Mouse (Mus musculus): Measurements from ENCODE around the gene 1810049J17Rik.
A peak's percentile ranks its signal among the peaks of the same experiment; 100 is the strongest.
"Not testable (repeated sequence)": the region's sequence is repeated elsewhere in the genome, so short reads cannot be mapped to it uniquely, and the experiment has no call there.

The 1810049J17Rik gene

GRCm38 (mm10) chr15:12321788-12322621 lies at the start of gene 1810049J17Rik:
1810049J17Rik (minus strand) TSS chr15:12321899.
- peak in 1 of 2 experiments; percentile 5 for DNase-seq (ENCODE audit: low spot score in 2 of 2)

- peak; percentile 53 to 66 for DNase-seq (ENCODE audit: low spot score in 2 of 2)
Measured at GRCm38 (mm10) chr15:12371183-12371582, 49.5 kb upstream of the 1810049J17Rik start.

- no peak for DNase-seq (ENCODE audit: low spot score in 2 of 2)
Measured at GRCm38 (mm10) chr15:12370096-12370495, 48.4 kb upstream of the 1810049J17Rik start.

DNA sequence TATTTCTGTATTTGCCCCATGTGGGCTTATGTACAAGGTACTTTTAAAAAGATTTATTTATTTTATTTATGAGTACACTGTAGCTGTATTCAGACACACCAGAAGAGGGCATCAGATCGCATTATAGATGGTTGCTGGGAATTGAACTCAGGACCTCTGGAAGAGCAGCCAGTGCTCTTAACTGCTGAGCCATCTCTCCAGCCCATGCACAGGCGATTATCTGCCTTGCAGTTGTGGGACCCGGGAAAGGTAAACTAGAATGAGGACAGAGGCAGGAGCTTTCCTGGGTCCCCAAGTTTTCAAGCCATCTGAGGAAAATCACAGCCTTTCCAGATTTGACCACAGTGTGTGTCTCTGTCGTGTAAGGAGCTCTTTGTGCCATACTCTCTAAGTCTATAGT lies 47.2 kb upstream of the 1810049J17Rik start:
- no peak for DNase-seq (ENCODE audit: low spot score in 2 of 2)

DNA sequence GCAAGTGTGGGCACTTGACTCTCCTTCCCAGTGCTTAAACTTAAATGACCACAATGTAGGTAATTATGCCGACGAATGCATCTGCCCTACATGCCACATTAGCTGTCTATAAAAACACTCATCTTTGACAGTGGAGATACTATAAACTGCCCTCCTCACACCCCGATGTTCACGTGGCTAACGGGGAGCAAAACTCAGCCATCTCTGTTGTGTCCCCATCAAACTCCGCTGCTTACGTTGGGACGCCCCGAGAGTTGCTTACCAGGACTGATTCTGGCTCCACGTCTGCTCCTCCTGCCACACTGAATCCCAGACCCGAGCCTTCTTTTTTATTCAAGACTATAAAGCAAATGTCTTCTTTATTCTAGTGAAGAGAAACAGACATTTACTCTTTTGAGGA lies 46.7 kb upstream of the 1810049J17Rik start:
- no peak for DNase-seq (ENCODE audit: low spot score in 2 of 2)

DNA sequence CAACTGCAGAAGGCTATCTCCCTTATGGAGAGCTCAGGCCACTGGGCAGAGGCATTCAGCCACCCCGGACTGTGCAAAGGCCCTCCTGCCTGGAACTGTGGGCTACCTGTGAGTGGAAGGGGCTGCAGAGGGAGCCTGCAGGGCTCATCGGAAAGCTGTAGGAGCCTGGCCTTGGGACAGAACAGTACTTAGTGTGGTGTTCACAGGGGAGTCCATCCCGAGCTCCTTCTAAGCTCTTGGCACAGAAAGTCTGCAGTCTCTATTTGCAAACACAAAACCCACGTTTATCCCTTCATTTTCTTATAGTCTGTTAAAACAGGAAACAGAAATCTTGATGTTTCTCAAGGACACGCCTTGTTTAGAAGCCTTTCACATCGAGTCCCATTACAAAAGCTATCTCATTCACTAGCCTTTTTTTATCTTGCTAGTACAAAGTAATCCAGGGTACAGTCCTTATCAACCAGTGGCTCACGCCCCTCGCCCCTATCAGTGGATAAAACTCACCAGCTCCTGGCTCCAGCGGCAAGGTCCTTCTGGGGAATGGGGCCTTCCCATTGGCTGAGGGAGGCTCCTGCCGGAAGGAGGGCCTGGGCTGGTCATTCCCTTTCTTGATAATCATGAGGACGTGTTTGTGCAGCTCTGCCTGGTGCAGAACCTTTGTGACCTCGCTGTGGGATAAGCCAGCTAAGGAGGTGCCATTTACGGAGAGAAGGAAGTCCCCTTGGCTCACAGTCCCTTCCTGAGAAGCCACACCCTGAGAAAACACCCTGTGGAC lies 45.8 kb upstream of the 1810049J17Rik start:
- no peak for DNase-seq (ENCODE audit: low spot score in 2 of 2)

DNA sequence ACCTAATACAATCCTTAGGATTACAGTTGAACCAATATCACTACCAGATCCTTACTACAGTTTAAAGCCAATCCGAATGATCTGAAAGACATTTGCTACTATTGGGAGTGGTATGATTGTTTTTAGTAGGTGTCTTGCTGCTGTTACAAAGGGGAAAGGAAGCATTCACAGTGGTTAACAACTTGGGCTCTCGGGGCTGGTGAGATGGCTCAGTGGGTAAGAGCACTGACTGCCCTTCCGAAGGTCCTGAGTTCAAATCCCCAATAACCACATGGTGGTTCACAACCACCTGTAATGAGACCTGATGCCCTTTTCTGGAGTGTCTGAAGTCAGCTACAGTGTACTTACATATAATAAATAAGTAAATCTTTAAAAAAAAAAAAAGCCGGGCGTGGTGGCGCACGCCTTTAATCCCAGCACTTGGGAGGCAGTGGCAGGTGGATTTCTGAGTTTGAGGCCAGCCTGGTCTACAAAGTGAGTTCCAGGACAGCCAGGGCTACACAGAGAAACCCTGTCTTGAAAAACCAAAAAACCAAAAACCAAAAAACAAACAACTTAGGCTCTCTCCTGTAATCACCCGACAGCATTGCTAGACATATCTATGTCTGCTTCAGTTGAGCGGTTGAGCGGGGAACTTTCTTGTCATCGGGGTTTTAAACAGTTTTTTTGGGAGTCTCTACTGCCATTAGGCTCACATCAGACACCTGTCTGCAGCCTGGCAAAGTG lies 45.0 kb upstream of the 1810049J17Rik start:
- DNase-seq (ENCODE audit: low spot score in 2 of 2), result not testable (repeated sequence)

DNA sequence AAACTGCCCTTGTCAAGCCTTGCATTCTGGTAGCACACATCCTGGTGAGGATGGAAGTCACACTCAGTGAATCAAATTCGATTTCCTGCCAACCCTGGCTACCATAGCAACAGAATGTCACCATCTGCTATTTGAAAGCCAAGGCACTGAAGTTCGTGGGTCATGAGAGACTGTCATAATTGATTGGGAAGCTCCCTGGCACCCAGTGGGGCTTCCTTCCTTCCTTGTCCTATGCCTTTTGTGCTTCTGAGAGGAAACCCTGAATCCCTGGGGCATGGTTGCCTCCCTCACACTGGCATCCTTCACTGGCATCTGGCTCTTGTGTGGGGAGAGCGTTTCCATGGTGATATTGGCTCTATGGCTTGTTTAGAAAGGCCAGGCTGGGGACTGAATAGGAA lies 44.4 kb upstream of the 1810049J17Rik start:
- DNase-seq (ENCODE audit: low spot score in 2 of 2), result peak; percentile 46 to 51

- DNase-seq (ENCODE audit: low spot score in 2 of 2), result no peak
Measured at GRCm38 (mm10) chr15:12365416-12366071, 43.8 kb upstream of the 1810049J17Rik start.

DNA sequence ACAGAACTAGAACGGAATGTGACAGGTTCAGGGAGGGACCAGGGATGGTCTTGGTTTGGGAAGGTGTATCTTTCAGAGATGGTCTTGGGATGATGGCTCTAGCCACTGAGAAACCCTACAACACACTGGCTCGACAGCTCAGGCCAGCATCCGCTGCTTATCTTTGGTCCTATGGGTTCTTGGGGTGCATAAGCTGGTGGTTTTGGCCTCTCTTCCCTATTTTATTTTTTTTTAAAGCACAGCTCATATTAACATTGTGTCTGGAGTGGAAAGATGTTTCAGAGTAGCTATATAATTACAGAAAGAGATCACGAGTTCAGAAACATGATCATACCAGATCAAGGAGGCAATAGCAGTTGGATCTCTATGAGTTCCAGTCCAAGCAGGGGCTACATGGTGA lies 42.4 kb upstream of the 1810049J17Rik start:
- no peak for DNase-seq (ENCODE audit: low spot score in 2 of 2)

DNA sequence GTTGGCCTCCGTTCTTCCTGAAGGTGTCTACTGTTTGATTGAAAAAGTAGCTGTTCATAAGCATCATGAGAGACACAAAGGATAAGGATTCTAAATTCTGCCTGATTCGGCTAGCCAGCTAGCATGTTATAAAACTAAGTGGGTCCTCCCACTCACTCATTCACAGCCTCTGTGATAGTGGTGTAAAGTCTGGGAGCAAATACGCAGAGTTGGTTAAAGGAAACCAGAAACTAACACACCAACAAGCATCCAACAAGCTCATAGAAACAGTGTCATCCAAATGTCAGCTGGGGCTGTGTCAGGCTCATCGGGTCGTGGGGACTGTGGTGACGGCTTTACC lies 41.0 kb upstream of the 1810049J17Rik start:
- DNase-seq (ENCODE audit: low spot score in 2 of 2), result peak in 1 of 2 experiments; percentile 45

GRCm38 (mm10) chr15:12362001-12362700 lies 40.5 kb upstream of the 1810049J17Rik start:
- DNase-seq (ENCODE audit: low spot score in 2 of 2), result no peak

- no peak for DNase-seq (ENCODE audit: low spot score in 2 of 2)
Measured at GRCm38 (mm10) chr15:12360519-12361212, 39.0 kb upstream of the 1810049J17Rik start.

GRCm38 (mm10) chr15:12358384-12358783 lies 36.7 kb upstream of the 1810049J17Rik start:
- no peak for DNase-seq (ENCODE audit: low spot score in 2 of 2)

DNA sequence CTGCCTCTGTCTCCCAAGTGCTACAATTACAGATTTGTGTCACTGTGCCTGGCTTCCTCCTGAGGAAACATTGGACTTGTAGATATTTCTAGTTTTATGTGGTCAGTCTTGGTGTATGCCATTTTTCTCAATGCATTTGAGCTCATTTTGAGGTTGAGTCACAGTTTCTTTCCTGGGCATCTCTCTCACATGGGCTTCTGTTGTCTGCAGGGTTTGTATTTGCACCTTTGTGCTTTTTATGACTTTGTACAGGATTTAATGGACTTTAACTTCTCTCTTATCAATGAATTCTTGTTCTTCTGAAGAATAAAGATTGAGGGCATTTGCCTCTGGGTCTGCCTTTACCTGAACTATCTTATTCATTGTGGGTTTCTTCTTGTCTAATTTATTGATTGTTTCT lies 35.8 kb upstream of the 1810049J17Rik start:
- no peak for DNase-seq (ENCODE audit: low spot score in 2 of 2)

- DNase-seq (ENCODE audit: low spot score in 2 of 2), result no peak
Measured at GRCm38 (mm10) chr15:12355907-12356306, 34.2 kb upstream of the 1810049J17Rik start.

- no peak for DNase-seq (ENCODE audit: low spot score in 2 of 2)
Measured at GRCm38 (mm10) chr15:12355261-12355660, 33.6 kb upstream of the 1810049J17Rik start.

DNA sequence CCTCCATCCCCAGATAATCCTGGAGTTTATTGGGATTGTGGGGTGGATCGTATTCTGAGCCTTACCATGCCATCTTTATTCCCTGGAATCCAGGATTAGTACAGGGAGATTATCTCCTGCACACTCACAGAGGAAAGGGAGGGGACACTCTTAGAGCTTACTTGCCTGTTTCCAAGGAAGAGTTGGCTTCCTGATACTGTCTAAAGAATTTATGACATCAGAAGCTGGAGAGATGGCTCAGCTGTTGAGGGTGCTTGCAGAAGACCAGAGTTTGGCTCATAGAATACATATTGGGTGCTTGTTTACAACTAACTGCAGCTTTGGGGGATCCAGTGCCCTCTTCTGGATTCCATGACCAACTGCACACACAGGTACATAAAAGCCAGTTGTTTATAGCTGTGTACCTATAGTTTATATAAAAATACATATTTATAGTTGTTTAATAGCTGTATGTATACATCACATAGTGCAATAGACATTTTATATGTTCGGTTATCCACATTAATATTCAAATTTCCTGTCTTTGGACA lies 32.6 kb upstream of the 1810049J17Rik start:
- no peak for DNase-seq (ENCODE audit: low spot score in 2 of 2)

GRCm38 (mm10) chr15:12351470-12351869 lies 29.8 kb upstream of the 1810049J17Rik start:
- DNase-seq (ENCODE audit: low spot score in 2 of 2), result no peak

- DNase-seq (ENCODE audit: low spot score in 2 of 2), result no peak
Measured at GRCm38 (mm10) chr15:12349840-12350239, 28.1 kb upstream of the 1810049J17Rik start.

All from right cerebral cortex, postnatal 36 days (tissue).